Mouse (Mus musculus): ENCODE results near the gene Gas2l1.

DNA sequence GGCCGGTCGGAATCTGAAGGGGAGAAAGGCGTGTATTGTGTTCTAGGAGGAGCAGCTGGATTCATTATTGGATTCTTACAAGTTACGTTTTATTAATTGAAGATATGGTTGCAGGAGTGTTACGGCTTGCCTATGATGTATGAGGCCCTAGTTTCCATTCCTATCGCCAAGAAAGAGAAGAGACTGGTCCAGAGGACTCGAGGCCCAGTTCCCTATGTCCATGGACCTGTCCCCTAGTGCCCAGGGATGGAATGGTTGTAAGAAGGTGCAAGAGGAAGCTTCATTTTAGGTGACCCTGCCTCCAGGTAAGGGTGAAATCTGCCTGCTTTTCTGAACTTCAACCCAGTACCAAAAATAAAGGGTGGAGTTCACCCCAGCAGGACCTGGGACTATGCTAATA lies 35.2 kb upstream of the Gas2l1 start:
- TF ChIP-seq GATA1 (IDR thresholded peaks at IDR 0.05; ENCODE audit: borderline replicate concordance, low read length) (no peak), FLI1 (IDR thresholded peaks at IDR 0.05; ENCODE audit: low read length) (no peak)

Data from megakaryocyte, embryonic 14.5 days (primary cell).